Mouse (Mus musculus): ENCODE data around the gene Rnf225. TPM values are rescaled to one million over a fixed set of nuclear protein-coding genes. Genes with fewer than 3 reads are reported as not detected.

The Rnf225 gene
- total RNA-seq, 2 experiments from 2014 or later: 1.1 to 1.2 TPM

GRCm38 (mm10) chr7:12965678-12966091, 38.5 kb downstream of the Rnf225 start, which contains the start of gene Zfp324:
Zfp324 (plus strand) TSS chr7:12965838.
- peak within 1 kb of the TSS; percentile 93 for H3K4me3 ChIP-seq
- no peak for TF ChIP-seq CTCF (IDR thresholded peaks at IDR 0.05)
- intact Hi-C loops (cut with DNase I): loop anchor here (1.0 to 2.0 kb wide), 3 partner anchors 12 to 43 kb away; partner anchors contain the start of genes Rps5 and Zfp446
- peak within 1 kb of the TSS; percentile 98 for H3K27ac ChIP-seq
- peak; percentile 89 to 90 for DNase-seq (ENCODE audit: extremely low spot score in 1 of 2, low spot score in 2 of 2)

GRCm38 (mm10) chr7:12966104-12966845, 39.1 kb downstream of the Rnf225 start:
- intact Hi-C loops (cut with DNase I): no loop called here
- Histone ChIP-seq H3K4me3 (peak overlapping the region; percentile 93), H3K27ac (peak overlapping the region; percentile 98)
- peak; percentile 56 to 66 for DNase-seq (ENCODE audit: extremely low spot score in 1 of 2, low spot score in 2 of 2)
- TF ChIP-seq CTCF (IDR thresholded peaks at IDR 0.05): no peak

- Histone ChIP-seq H3K4me3 (no peak overlapping the region), H3K27ac (no peak overlapping the region)
- no peak for DNase-seq (ENCODE audit: extremely low spot score in 1 of 2, low spot score in 2 of 2)
- intact Hi-C loops (cut with DNase I): no loop called here
- no peak for TF ChIP-seq CTCF (IDR thresholded peaks at IDR 0.05)
Observed at GRCm38 (mm10) chr7:12970906-12971305, 43.7 kb downstream of the Rnf225 start.

- Histone ChIP-seq H3K27ac (peak within 1 kb of the TSS; percentile 90), H3K4me3 (peak within 1 kb of the TSS; percentile 72)
- intact Hi-C loops (cut with DNase I): loop anchor here (1.0 to 5.0 kb wide), 2 partner anchors 13 to 44 kb away; partner anchors contain the start of gene Zfp324
- peak; percentile 98 to 99 for DNase-seq (ENCODE audit: extremely low spot score in 1 of 2, low spot score in 2 of 2)
- TF ChIP-seq CTCF (IDR thresholded peaks at IDR 0.05): no peak
Observed at GRCm38 (mm10) chr7:12977682-12978389, 50.6 kb downstream of the Rnf225 start, which contains the start of gene Zfp446. Zfp446 (plus strand) TSS chr7:12977848.

- Histone ChIP-seq H3K4me3 (peak overlapping the region; percentile 72; the same call in 1 of the 2 replicates), H3K27ac (peak overlapping the region; percentile 90)
- DNase-seq (ENCODE audit: extremely low spot score in 1 of 2, low spot score in 2 of 2): no peak
- no peak for TF ChIP-seq CTCF (IDR thresholded peaks at IDR 0.05)
- intact Hi-C loops (cut with DNase I): loop anchor here (5.0 kb wide), 1 partner anchor 43 kb away; no protein-coding TSS in a partner anchor
Observed at GRCm38 (mm10) chr7:12978931-12979722, 51.9 kb downstream of the Rnf225 start.

- no peak for TF ChIP-seq CTCF (IDR thresholded peaks at IDR 0.05)
- H3K4me3 ChIP-seq: no peak overlapping the region
- H3K27ac ChIP-seq: no peak overlapping the region
- intact Hi-C loops (cut with DNase I): loop anchor here (5.0 kb wide), 1 partner anchor 43 kb away; no protein-coding TSS in a partner anchor
- no peak for DNase-seq (ENCODE audit: extremely low spot score in 1 of 2, low spot score in 2 of 2)
Observed at GRCm38 (mm10) chr7:12979776-12980175, 52.6 kb downstream of the Rnf225 start.

GRCm38 (mm10) chr7:12980291-12980690, 53.1 kb downstream of the Rnf225 start:
- intact Hi-C loops (cut with DNase I): no loop called here
- no peak for DNase-seq (ENCODE audit: extremely low spot score in 1 of 2, low spot score in 2 of 2)
- Histone ChIP-seq H3K4me3 (no peak overlapping the region), H3K27ac (no peak overlapping the region)
- TF ChIP-seq CTCF (IDR thresholded peaks at IDR 0.05): no peak

Other genes with a start within 250 kb of the Rnf225 start
- not detected for gene Vmn2r55, start 242.4 kb upstream of the Rnf225 start, total RNA-seq (2021)
- under 1 TPM in 1 of 2 experiments, not detected in 1; 0.07 TPM for gene Vmn2r56, start 192.4 kb upstream of the Rnf225 start, total RNA-seq (2021)
- 10 to 100 TPM; 20.0 to 22.3 TPM for gene Zscan18, start 123.8 kb upstream of the Rnf225 start, total RNA-seq (2021)
- gene Zfp329, start 108.6 kb upstream of the Rnf225 start, total RNA-seq (2021): 10 to 100 TPM; 22.9 to 24.6 TPM
- 10 to 100 TPM; 12.5 to 13.5 TPM for gene Zfp110, start 92.7 kb upstream of the Rnf225 start, total RNA-seq (2021)
- 1 to 10 TPM; 8.0 to 8.2 TPM for gene Zfp128, start 46.2 kb upstream of the Rnf225 start, total RNA-seq (2021)
- 10 to 100 TPM; 16.2 to 17.0 TPM for gene Zscan22, start 29.6 kb upstream of the Rnf225 start, total RNA-seq (2021)
- gene Rps5, start 5.1 kb upstream of the Rnf225 start, total RNA-seq (2021): 100 to 1,000 TPM; 374 to 377 TPM
- gene Zfp324, start 38.4 kb downstream of the Rnf225 start, total RNA-seq (2021): 10 to 100 TPM; 11.0 TPM
- 1 to 10 TPM; 7.9 to 9.0 TPM for gene Zfp446, start 50.4 kb downstream of the Rnf225 start, total RNA-seq (2021)
- under 1 TPM in 1 of 2 experiments, not detected in 1; 0.44 TPM for gene Slc27a5, start 70.8 kb downstream of the Rnf225 start, total RNA-seq (2021)
- gene Trim28, start 71.7 kb downstream of the Rnf225 start, total RNA-seq (2021): 100 to 1,000 TPM; 220 to 221 TPM
- 10 to 100 TPM; 34.0 to 35.8 TPM for gene Zbtb45, start 82.6 kb downstream of the Rnf225 start, total RNA-seq (2021)
- gene Chmp2a, start 107.4 kb downstream of the Rnf225 start, total RNA-seq (2021): 100 to 1,000 TPM; 134 to 150 TPM
- gene Ube2m, start 110.9 kb downstream of the Rnf225 start, total RNA-seq (2021): 100 to 1,000 TPM; 220 to 227 TPM
- gene Mzf1, start 127.3 kb downstream of the Rnf225 start, total RNA-seq (2021): 10 to 100 TPM; 10.2 to 10.6 TPM
- not detected for gene Vmn1r85, start 167.8 kb downstream of the Rnf225 start, total RNA-seq (2021)
- not detected for gene Vmn1r86, start 192.5 kb downstream of the Rnf225 start, total RNA-seq (2021)
- not detected for gene Vmn1r87, start 212.7 kb downstream of the Rnf225 start, total RNA-seq (2021)
- under 1 TPM; 0.07 to 0.16 TPM for gene Vmn1r88, start 232.2 kb downstream of the Rnf225 start, total RNA-seq (2021)

All from left cerebral cortex, adult 2 months (tissue).